Mouse (Mus musculus): ENCODE results near the gene Fam89b.

Fam89b gene

GRCm38 (mm10) chr19:5740320-5741317 lies 11.2 kb upstream of the Fam89b start, which contains the start of gene Ltbp3:
Gene Ltbp3, plus strand, starts transcription at chr19:5740904.
- in situ Hi-C loops (cut with MboI, MseI) = no loop called here

GRCm38 (mm10) chr19:5739446-5739845 lies 10.0 kb upstream of the Fam89b start:
- in situ Hi-C loops (cut with MboI, MseI) = loop anchor here in 1 of 2 experiments (10.0 kb wide), 1 partner anchor 1315 kb away; the partner anchor contains the start of gene Macrod1

DNA sequence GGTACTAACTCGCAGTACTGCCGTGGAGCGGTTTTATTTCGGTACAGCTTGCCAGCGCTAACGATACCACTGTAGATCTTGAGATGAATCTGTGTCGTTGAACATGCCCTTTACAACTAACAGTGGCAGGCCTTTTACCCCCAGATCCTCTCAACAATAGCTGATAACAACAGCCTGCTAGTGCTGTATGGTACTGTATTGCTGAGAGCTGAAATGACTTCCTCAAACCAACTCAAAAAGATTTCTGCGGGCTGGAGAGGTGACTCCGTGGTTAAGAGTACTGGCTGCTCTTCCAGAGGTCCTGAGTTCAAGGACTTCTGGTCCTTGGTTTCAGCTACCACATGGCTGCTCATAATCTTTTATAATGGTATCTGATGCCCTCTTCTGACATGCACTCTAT lies 4.9 kb upstream of the Fam89b start:
- in situ Hi-C loops (cut with MboI, MseI) = loop anchor here in 1 of 2 experiments (10.0 kb wide), 1 partner anchor 1320 kb away; the partner anchor contains the start of gene Macrod1

GRCm38 (mm10) chr19:5731264-5731978 lies 2.0 kb upstream of the Fam89b start:
- in situ Hi-C loops (cut with MboI, MseI) = loop anchor here in 1 of 2 experiments (10.0 kb wide), 1 partner anchor 1323 kb away; the partner anchor contains the start of gene Macrod1

GRCm38 (mm10) chr19:5730314-5731186 lies 1.1 kb upstream of the Fam89b start:
- in situ Hi-C loops (cut with MboI, MseI) = loop anchor here in 1 of 2 experiments (10.0 kb wide), 1 partner anchor 1324 kb away; the partner anchor contains the start of gene Macrod1

- in situ Hi-C loops (cut with MboI, MseI) = no loop called here
Measured at GRCm38 (mm10) chr19:5728631-5729443, 616 bp downstream of the Fam89b start.

DNA sequence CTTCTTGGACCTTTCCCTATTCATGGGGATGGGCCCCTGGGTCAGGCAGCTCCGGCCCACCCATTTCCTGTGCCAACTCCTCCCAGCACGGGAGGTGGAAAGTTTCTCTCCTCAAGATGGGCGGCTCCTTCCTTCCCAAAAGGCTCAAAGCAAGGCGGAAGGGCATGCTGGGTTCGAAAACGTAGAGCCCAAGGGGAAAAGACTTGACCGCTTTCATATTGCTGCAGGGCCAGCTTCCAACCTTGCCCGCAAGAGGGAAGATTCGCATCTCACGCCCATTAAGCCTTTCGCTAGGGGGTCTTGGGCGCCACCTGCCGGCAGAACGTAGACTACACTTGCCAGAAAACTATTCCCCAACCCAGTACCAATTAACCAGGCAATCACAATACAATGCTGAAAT lies 1.8 kb downstream of the Fam89b start:
- in situ Hi-C loops (cut with MboI, MseI) = no loop called here

DNA sequence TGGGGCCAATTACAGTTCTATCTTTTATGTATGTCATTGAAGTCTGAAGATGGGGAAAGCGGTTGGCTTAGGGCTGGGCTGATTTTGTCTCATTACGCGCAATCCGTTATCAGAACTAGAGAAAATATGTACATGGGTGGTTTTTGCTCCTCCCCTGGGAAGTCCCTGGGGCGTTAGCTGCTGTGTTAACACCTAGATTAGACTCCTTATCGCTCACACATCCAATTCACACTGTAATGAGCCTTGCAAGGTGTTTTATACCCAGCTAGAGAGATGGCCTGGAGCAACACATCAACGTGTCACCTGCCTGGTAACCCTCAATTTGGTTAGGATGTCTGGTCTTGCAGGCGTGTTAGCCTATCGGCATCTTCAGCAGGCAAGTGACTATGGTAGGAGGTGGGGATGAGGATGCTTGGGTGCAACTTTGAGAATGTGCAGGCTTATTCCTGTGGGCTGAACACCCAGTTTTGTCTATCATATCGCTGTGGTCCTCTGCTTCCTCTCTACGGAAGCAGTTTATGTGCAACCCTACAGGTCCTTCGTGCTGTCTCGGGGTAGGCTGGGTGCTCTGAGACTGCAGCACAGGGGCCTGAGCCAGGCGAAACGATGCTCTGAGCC lies 2.4 kb downstream of the Fam89b start:
- in situ Hi-C loops (cut with MboI, MseI) = no loop called here

- in situ Hi-C loops (cut with MboI, MseI) = no loop called here
Measured at GRCm38 (mm10) chr19:5725767-5726515, 3.5 kb downstream of the Fam89b start, which contains the start of gene Ehbp1l1. Gene Ehbp1l1, minus strand, starts transcription at chr19:5726317.

- in situ Hi-C loops (cut with MboI, MseI) = no loop called here
Measured at GRCm38 (mm10) chr19:5725029-5725707, 4.3 kb downstream of the Fam89b start.

DNA sequence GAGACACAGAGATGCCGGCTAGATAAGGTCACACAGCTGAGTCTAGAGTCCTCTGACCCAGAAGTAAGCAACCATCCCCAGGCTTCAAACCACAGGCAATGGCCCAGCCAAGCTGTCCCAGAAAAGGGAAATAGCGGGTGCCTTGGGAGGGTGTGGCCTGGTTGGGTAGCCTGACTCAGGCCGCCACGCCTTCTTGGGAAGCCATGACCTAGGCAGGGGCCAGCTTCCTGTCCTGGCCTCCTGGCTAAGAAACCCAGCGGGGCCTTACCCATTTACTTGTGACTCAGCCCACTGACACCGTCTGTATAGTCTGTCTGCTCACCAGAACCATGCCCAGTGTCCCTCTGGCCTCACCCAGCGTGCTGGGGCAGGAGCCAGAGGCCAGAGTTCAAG lies 4.9 kb downstream of the Fam89b start:
- in situ Hi-C loops (cut with MboI, MseI) = no loop called here

GRCm38 (mm10) chr19:5723934-5724548 lies 5.4 kb downstream of the Fam89b start:
- in situ Hi-C loops (cut with MboI, MseI) = no loop called here

GRCm38 (mm10) chr19:5722848-5723425 lies 6.5 kb downstream of the Fam89b start:
- in situ Hi-C loops (cut with MboI, MseI) = no loop called here

- in situ Hi-C loops (cut with MboI, MseI) = no loop called here
Measured at GRCm38 (mm10) chr19:5721233-5721632, 8.2 kb downstream of the Fam89b start.

- in situ Hi-C loops (cut with MboI, MseI) = no loop called here
Measured at GRCm38 (mm10) chr19:5716955-5717354, 12.5 kb downstream of the Fam89b start.

DNA sequence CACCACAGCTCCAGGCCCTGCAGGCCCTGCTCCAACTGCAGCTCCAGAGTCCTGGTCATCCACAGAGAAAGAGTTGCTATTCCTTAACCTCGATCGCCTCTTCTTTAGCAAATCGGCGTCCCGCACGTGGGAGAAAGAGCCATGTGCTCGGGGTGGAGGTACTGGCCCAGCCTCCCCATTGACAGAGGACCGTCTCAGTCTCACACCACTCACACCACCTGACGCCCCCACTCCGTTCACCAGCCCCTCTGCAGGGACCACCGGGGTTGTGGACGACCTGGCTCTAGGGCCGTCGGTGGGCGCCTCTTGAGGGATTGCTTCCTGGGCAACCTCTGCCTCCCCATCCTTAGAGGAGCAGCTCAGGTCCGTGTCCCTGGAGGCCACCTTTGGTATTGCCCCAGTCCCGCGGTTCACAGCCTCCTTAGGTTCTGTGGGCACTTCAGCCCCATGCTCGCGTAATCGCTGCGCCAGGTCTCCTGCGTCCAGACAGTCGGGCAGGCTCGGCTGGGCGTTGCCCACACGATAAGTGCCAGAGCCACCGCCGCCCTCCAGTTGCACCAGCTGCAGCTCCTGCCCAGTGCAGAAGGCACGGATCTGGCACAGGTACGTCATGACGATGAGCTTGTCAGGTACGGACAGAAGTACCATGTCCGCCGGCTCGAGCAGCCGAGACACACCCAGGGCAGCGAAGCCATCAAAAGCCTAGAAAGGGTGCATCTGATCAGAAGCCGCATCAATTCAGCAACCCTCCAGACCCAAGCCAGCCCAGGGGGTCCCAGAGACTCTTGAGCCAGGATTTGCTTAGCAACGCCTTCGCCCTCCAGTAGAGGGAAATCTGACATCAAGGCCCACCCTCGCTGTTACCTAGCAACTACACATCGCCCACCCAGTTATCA lies 13.4 kb downstream of the Fam89b start:
- in situ Hi-C loops (cut with MboI, MseI) = no loop called here
